Mouse (Mus musculus) layer of hippocampus, adult 18-20 months (tissue): Measurements from ENCODE around the gene Idua. TPM values are rescaled to one million over a fixed set of nuclear protein-coding genes. Genes with fewer than 3 reads are reported as not detected.

Source experiments
- DNase-seq, 2 experiments: peaks; one replicate each; pipeline ENCODE4 v3.0.0; 2022; ENCODE audit warnings: low spot score in 2 of 2
- total RNA-seq, 2 experiments: library from RNA; stranded (reverse); gene quantifications; 2 replicates each; pipeline ENCODE4 v1.2.3; 2021

Idua gene
- total RNA-seq, 2 experiments from 2014 or later, result 15.0 to 16.1 TPM

DNA sequence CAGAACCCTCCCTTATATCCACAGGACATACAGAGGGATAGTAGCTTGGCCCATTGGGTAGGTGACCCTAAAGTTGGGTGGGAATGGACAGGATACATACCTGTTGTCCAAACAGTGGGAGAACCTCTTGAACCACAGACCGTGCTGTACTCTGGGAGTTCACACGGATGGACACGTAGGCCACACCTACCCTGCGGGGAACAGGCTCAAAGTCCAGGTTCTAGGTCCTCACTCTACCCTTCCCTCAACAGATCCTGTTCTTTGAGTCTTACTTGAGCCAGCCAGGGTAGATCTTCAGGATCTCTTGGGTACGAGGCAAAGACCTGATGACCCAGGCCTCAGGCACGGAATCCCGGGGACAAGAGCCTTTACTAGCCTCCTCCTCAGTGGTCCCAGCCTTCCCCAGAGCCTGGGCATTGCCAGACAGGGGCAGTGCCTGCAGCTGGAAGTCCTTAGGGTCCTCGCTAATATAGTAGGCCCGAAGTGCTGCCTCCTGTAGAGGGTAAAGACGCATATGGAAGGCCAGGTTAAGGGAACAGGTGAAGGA is 5.6 kb upstream of the Idua start:
- no peak for DNase-seq

DNA sequence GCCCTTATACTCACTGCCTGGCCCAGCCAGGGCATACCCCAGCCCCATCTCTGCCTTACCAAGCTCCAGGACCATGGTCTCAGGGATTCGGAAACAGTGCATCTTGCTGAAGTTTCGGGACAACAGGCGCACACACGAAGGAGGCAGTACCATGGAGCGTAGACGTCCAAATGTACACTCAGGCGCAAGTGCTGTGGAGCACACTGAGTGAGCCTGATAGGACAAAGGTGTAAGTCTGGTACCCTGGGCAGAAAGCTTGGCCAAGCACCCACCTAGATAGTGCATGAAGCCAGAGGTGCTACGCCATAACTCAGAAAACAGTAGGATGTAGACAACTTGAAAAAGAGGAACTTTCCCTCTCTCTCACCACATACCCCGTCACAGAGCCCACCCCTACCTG is 4.8 kb upstream of the Idua start:
- no peak for DNase-seq

DNA sequence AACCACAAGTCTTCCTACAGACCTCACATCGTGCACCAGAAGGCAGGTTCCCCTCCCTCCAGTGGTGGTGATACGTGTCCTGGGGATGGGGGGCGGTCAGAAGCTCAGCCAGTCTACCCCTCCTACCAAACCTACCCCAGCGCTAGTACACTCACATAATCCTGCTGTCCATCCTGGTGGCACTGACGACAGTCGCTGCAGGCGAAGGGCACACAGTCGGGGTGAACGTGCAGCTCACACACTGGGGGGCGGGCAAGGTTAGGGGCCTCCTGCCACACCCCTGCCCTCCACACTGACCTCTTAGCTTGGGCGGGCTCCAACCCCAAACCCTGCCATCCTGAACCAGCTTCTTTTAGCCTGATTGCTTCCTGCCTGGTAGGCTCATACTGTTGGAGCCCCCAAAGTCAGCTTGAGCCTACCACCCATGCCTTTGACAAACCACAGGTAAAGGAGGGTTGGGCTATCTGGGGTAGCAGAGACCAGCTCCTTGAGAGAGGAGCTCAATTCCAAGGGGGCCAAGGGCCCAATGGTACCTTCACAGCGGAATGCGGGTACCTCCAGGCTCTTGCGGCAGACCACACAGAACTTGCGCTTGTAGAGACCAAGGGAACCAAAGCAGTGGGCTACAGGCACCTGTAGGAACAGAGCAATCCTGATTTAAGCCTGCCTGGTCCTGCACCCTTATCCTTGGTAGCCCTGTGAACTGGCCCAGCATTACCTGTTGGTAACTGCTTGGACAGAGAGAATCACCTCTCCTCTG is 4.1 kb upstream of the Idua start:
- DNase-seq, result no peak

DNA sequence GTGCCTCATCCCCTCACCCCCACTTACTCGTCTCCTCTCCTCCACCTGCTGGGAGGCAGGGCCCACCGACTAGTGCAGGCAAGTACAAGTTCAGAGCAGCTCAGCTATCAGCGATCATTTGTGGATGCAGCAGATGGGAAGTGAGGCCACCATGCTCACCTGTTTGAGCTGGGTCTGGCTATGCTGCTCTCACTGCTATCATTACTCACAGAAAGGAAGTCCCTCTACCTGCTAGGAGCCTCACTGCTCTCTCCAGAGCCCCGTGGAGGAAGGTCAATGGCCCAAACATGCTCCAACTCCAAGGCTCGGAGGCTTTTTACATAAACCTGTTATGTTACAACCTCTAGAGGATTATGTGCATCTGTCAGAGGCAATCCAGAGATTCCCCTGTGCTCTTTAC is 2.7 kb upstream of the Idua start:
- no peak for DNase-seq

DNA sequence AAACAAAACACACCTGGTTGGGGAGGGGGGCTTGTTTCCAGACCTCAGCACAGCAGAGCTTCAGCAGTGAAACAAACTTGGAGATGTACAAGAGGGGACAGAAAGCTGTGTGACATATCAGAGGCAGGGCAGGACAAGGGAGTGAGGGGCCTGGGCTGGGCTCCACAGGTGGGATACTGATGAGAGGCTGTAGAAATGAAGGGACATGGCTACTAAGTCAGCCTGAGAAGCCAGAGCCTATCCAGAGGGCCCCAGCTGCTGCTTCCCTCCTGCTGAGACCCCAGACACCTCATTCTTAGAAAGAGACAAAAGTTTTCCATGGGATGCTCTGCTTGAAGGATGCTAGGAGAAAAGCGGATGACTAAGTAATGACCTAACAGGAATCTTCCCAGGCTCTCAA is 1.5 kb upstream of the Idua start:
- no peak for DNase-seq

DNA sequence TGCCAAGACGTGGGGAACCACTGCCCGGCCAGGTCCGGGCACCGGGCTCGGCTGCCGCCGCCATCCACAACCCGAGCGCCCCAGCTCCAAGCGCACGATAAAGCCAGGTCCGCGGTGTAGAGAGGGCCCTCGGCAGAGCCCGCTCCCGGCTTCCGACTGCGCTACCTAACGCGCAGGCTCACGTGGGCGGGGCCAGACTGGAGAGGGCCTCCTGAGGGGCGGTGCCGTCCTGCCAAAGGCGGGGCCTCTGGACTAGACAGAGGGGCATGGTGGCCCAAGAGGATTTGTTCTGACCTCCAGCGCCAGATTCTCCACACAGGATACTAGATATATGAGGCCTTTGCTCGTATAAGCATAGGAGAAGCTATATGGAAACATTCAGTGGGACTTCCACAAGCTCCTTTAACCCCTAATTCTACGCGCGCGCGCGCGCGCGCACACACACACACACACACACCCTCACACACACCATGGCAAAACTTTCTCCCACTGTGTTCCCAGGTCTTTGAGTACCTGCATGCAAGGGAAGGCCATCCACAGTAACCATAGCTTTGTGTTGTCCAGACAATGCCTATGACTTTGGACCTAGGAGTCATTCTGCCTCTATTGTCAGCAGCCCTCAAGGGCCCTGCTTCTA is 619 bp downstream of the Idua start:
- DNase-seq, result peak; percentile 86 to 91

DNA sequence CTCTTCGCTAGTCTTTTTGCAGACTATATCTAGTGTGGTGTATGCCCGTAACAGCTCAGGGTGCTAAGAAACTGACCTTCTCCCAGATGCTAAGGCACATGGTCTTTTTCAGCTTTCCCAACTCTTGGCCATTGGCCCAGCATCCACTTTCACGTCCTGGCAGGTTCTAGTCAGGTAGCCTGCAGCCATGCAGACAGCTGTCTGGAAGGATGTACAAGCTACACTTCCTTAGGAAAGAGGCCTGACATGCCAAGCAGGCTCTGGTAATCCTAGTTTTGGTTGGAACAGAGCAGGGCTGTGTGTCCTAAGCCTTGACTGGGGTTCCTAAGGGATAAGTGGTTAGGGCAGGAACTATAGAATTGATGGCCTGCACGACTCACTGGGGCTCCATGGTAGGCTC is 2.6 kb downstream of the Idua start:
- no peak for DNase-seq

DNA sequence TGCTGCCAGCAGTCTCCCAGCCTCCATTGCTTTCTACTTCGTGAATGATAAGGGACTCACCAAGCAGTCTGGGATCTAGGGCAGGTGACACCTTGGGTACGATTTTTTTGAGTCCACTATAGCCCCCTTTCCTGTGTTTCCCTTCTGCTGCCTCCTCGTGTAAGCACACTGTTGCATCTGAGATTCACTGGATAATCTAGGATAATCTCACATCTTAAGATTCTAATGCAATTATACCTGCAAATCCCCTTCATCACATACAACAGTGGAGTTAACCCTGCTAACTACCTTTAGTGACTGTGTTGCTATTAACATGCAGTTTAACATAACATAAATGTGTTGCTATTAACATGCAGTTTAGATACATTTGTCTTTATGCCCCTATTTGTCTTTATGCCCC is 4.9 kb downstream of the Idua start:
- DNase-seq, result no peak

DNA sequence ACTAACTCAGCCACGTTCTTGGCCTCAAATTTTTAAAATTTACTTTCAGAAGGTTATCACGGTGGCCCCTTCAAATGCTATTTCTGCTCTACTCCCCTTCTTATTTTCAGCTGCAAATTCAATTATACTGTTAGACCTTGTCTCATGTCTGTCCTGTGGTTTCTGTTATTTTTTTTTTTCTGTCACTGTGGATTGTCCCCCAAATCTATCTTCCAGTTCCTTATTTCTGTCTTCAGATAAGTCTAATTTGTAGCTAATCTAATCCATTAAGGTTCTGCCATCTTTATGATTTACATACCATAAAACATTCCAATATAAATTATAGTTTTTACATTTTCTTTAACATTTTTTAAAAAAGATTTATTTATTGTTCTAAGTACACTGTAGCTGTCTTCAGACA is 7.2 kb downstream of the Idua start:
- no peak for DNase-seq

DNA sequence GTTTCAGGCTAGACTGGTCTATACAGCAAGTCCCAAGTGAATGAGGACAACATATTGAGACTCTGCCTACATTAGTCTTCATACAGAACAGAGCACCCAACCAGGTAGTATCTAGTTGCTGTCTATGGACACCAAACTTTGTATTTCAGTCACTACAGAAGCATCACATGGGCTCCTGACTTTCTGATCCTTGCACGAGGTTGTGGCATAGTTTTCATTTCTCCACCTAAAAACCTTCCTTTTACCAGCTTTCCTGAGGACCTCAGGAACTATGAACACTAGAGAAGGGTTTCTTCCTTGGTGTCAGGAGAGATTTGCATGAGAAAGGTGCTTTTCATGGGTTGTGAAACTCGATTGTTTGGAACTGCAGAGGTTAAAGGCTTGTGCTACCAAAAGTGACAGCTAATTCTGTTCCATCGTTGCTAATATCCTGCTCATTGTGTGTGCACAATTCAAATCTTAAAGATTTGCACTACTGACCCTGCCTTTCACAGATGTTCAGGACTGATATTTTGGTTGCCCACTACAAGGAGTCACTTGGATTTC is 8.3 kb downstream of the Idua start:
- DNase-seq, result no peak

DNA sequence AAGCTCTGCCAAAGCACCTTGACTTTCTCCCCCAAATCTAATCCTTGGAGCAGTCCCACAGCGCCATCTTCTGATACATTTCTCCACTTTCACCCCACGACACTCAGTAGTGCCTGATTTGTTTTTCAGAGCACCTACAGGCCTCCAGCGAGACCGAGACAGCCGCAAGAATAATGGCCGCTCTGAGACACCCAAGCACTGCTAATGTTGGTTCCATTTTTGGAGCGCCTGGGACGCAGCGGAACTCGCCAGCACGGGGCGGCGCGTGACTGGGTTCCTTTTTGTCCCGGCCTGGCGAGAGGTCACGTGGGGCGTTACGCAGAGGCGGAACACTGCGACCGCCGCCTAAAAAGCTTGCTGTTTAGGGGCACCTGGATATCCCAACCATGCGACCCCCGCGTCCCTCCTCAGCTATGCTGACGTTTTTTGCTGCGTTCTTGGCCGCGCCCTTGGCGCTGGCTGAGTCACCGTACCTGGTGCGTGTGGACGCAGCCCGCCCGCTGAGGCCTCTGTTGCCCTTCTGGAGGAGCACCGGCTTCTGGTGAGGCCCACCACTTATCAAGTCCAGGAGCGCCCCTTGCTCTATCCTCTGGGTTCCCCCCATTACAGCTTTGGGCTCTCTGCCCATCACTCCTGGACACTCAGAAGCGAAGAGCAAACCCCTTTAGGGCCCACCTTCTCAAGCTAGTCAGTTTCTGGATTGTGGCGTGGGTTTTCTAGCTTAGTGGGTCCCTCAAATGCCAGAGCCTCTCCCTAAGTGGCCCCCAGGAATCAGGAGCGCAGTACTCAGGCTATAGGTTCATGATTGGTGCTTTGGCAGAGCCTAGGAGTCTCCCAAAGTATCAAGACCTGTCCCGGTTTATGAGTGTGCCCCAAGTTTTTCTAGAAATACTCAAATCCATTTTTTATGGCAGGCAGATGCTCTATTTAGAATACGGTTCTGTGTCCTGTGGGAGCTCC is 9.1 kb downstream of the Idua start, which contains the start of gene Dgkq:
TSS of gene Dgkq (minus strand) at position 696 of the 960 bp plus-strand sequence.
- DNase-seq, result peak; percentile 82 to 92

DNA sequence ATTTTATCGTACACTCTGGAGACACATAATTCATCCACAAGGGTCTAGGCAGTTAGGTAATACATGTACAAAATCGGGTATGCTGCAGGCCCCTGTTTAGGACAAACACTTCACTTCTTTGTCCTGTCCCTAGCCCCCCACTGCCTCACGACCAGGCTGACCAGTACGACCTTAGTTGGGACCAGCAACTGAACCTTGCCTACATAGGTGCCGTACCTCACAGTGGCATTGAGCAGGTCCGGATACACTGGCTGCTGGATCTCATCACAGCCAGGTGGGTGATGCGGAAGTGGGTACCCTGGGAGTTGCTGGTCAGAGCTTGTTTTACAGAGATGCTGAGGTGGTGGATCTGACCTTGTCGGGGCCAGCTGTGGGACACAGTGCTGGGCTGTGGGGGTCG is 9.9 kb downstream of the Idua start:
- no peak for DNase-seq

DNA sequence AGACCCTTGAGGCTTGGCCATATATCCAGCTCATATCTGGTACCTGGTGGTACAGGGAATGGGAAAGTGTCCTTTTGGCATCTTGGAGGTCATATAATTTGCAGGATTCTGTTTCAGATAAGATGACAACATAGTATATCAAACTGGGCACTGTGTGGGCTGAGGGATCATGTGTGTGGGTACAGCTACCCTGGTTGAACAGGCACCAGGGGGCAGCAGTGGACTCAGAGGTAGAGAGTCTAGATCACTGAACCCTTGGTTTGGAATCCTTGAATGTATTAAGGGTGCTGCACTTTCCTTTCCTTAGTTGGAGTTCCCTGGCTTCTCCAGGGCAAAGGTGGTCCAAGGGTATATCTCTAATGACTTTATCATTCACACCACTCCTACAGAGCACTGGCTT is 10.7 kb downstream of the Idua start:
- peak in 1 of 2 experiments; percentile 53 for DNase-seq

DNA sequence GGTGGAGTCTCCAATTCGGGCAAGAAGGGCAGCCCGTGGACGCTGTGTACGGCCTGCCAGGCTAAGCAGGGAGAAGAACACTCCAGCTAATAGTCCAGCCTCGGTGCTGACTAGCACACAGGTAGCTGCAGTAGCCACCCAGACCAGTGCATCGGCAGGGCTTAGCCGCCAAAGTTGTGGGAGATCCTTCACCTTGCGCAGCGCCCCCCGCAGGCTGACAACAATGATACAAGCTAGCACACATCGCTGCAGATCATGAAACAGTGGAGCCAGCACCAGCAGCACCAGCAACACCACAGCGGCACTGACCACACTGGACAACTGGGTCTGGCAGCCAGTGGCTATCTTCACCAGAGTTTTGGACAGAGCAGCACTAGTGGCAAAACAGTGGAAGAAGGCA is 11.6 kb downstream of the Idua start:
- no peak for DNase-seq

DNA sequence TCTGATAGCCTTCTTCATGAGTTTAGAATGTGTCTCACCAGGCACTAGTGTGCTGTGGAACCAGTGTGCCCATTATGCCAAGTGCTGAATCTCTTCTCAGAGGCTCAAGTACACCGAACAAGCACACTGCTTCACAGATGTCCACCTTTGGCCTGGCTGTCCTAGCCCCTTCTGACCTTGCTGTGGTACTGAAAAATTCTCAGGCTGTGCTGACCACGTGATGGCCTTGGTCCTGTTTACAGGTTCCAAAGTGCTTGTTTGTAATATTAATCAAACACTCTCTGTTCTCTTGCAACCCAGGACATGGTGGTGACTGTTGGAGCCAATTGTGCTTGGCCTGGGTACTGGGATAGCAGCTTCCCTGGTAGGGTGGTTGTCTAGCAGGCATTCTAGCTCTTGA is 14.5 kb downstream of the Idua start:
- no peak for DNase-seq

DNA sequence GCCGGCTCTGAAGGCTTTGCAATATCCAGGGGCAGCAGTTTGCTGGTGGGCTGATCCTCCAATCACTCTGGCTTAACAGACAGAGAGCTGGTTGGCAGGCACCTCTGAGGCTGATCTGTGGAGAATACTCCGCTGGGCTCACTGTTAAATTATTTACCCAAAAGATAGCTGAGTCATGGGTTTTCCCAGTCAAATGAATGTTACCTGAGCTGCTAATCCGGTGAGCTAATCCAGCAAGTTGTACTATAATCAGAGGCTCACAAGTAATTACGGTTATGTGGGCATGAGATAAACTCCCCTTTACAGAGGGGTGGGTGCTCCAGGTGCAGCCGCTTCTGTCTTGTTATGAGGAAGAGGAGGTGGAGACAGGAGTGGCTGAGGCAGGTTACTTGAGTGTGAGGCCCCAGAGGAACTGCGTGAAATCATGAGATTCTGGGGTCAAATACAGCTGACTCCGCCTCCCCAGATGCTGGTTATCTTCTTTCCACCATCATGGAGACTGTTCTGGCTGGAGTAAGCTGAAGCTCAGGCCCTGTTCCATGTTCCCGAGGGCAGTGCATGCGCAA is 15.2 kb downstream of the Idua start, which contains the start of gene Slc26a1:
TSS of gene Slc26a1 (minus strand) at position 319 of the 566 bp plus-strand sequence.
- DNase-seq, result no peak

DNA sequence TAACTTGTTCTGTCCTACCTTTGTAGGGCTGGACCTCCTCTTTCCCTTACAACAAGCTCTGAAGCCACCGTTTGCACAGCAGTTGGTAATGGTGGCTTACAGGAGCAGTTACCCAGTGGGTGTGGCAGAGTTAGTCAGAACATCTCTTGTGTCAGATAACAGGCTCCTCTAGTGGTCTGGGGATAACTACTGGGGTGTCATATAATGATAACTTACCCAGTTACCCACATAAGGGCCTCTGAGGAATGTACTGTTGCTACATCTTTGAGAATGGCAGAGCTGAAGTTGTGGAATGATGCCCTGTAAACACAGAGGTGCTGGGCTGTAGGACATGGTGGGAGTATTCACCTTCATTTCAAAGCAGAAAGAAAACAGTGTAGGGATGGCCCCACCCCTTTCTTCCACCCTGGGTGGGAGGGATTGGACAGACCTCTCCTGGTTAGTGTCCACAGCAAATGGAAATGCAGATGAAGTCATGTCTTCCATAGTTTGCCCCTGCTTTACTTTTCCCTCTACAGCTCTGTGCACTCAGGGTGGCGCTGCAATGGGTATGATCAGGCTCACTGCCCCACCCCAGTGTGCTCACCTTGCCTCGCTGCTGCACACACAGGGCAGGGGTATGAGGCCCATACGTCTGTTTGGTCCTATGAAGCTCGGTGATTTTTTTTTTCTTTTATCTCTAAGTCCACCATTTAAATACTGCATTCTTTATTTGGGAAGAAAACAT is 16.8 kb downstream of the Idua start:
- DNase-seq, result no peak

DNA sequence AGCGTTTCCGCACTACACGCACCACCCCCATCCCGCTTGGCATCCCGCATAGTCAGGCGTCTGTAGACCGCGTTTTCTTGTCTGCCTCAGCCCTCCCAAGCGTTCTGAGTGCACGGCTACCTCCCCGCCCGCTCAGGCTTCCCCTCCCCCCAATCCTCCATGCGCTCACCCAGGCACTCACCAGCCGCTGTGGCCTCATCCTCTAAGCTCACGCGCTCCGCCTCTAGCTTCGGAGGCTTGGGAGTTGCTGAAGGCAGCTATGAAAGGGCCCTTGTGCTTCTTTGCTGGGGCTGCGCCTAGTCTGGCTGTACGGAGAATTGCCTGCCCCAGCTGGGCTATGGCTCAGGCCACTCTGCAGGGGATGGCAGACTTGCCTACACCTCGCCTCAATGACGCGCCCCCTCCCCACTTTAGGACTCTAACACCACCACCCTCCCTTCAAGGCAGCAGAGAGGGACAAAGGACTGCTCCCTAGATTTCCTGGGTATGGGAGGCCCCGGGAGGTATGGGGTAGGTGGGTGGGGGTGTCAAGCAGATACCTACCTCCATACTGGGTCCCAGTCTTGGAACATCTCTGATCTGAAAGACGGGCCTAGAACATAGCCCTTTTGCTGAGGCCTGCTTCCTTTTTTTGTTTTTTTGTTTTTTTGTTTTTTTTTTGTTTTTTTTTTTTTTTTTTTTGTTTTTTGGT is 17.6 kb downstream of the Idua start:
- DNase-seq, result peak; percentile 77 to 83

DNA sequence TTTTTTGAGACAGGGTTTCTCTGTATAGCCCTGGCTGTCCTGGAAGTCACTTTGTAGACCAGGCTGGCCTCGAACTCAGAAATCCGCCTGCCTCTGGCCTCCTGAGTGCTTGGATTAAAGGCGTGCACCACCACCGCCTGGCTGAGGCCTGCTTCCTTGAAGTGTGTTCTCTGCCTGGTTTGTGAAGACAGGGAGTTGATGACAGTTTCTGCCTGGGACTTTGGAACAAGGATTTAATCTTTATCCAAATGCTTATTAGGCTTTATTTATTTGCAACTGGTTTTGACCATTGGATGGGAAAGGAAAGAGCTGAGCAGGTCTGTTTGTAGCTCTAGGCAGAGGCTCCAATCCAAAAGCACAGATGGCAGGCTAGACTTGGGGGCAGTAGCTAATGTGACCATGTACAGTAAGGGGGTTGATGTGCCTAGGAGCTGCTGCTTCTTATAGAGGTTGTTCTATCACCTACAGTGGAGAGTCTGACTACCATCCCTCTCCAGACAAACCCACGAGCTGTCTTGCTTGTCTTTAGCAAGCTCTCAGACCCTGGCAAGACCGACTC is 18.2 kb downstream of the Idua start:
- DNase-seq, result no peak
